Mouse (Mus musculus) C2C12 (cell line): Measurements from ENCODE around the gene Gmnn.

Experiments
- CEBPB ChIP-seq: IDR thresholded peaks from one replicate; pipeline ENCODE4 v1.6.1; 2011; ENCODE audit warnings: low read depth, mild to moderate bottlenecking, control low read depth, moderate library complexity
- CTCF ChIP-seq: IDR thresholded peaks from one replicate; pipeline ENCODE4 v1.5.1; 2011; ENCODE audit not compliant: control insufficient read depth, insufficient read depth, insufficient read length
- MYOG ChIP-seq: IDR thresholded peaks from one replicate; pipeline ENCODE4 v1.6.1; 2011; ENCODE audit not compliant: control insufficient read depth, insufficient read length; ENCODE audit errors: extremely low read depth

DNA sequence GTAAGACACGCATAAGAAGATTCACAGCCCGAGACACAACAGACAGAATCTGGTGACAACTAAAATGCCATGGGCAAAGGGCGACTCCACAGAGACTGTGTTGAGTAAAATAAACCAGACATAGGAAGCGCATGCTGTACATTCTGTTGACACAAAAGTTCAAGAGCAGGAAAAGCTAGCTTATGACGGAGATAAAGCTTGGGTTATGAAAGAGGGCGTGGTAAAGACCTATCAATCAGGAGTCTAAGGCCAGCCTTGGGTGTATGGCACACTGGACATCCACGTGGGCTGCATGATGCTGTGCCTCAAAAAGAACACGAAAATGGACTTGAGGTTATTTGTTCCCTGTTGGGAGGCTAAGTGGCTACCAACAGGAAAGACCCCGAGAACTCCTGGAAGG, 45.3 kb downstream of the Gmnn start:
- TF ChIP-seq CTCF (no peak), CEBPB (no peak), MYOG (no peak)
